Mouse (Mus musculus) urinary bladder, postnatal 14 days (tissue): Measurements from ENCODE around the gene Tmem200a.

Source experiments
- DNase-seq: peaks from one replicate; pipeline ENCODE4 v3.0.0; 2021; ENCODE audit warnings: low spot score

Tmem200a gene

DNA sequence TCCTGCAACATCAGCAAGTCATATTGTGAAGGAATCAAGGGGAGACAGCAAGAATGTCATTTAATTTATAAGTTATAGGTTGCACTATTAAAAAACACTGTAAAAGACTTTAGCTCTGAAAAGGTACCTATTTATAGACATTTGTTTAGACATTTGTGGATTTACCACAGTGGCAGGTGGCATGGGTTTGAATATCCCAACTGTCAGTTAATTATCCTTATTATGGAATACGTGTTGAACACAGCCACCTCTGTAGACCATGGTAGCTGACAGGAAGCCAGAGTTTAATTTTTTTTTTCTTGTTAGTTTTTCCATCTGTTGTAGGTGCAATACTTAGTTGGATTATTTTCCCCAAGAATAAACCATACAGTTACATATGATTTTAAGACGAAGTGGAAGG, 194.3 kb downstream of the Tmem200a start:
- DNase-seq = no peak

- DNase-seq = no peak
Measured at GRCm38 (mm10) chr10:25877731-25878130, 201.1 kb downstream of the Tmem200a start.

DNA sequence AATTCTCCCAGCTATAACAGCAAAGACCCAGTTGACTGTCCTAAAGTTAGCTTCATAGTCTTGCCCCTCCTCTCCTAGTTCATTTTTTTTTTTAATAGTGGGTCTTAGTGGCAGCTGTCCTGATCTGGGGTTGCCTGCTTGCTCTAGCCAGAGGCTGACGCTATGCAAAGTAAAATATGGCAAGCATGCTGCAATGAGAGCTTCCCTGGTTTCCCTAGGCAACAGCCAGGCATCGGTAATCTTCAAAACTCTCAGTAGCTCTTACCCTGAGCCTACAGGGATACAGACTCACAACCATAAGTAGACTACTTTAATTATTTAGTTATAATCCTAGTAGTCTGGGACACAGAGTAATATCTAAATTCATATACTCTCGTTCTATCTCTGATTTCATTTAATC, 202.0 kb downstream of the Tmem200a start:
- no peak for DNase-seq

GRCm38 (mm10) chr10:25868739-25869138, 210.1 kb downstream of the Tmem200a start:
- no peak for DNase-seq
